Mouse (Mus musculus) hindbrain, embryonic 13.5 days (tissue): ENCODE data around the gene Foxj3. TPM values are rescaled to one million over a fixed set of nuclear protein-coding genes. Genes with fewer than 3 reads are reported as not detected.

Experiments used
- ATAC-seq: fragments of 200-750 bp; cut with Nextera tagmentation; 2 replicates; pipeline ENCODE4 v1.8.0; 2017; ENCODE audit warnings: moderate TSS enrichment; ENCODE audit not compliant: low FRiP score
- H3K27ac ChIP-seq: fragments of 300-500 bp; sonication (generic); 2 replicates; pipeline ENCODE4 v1.5.1; 2015; ENCODE audit warnings: inconsistent platforms, mild to moderate bottlenecking, moderate library complexity
- H3K27me3 ChIP-seq: fragments of 300-500 bp; sonication (generic); 2 replicates; pipeline ENCODE4 v1.6.1; 2015; ENCODE audit warnings: mild to moderate bottlenecking, inconsistent platforms
- H3K36me3 ChIP-seq: fragments of 300-500 bp; sonication (generic); 2 replicates; pipeline ENCODE4 v1.6.1; 2015; ENCODE audit warnings: mild to moderate bottlenecking, inconsistent platforms
- H3K4me1 ChIP-seq: fragments of 300-500 bp; sonication (generic); replicated peaks from 2 replicates; pipeline ENCODE4 v1.6.1; 2015; ENCODE audit warnings: inconsistent platforms
- H3K4me2 ChIP-seq: fragments of 300-500 bp; sonication (generic); 2 replicates; pipeline ENCODE4 v1.6.1; 2015; ENCODE audit warnings: inconsistent platforms, mild to moderate bottlenecking, moderate library complexity
- H3K4me3 ChIP-seq: fragments of 300-500 bp; sonication (generic); 2 replicates; pipeline ENCODE4 v1.5.1; 2015; ENCODE audit warnings: mild to moderate bottlenecking, inconsistent platforms
- H3K9ac ChIP-seq: fragments of 300-500 bp; sonication (generic); 2 replicates; pipeline ENCODE4 v1.6.1; 2015; ENCODE audit warnings: mild to moderate bottlenecking, inconsistent platforms
- H3K9me3 ChIP-seq: fragments of 300-500 bp; sonication (generic); 2 replicates; pipeline ENCODE4 v1.6.1; 2016; ENCODE audit warnings: inconsistent platforms
- WGBS: fragments of 180-500 bp; shearing (Covaris S2); methylation state at CpG from one replicate; pipeline ENCODE4 v1.1.7; 2015; 5-methylcytosine and 5-hydroxymethylcytosine counted together
- polyA plus RNA-seq: library from polyadenylated mRNA; unstranded; fragments of >200 nt; fragmentation: Nextera tagmentation; extraction: Ambion mirVana; gene quantifications from 2 replicates; pipeline ENCODE4 v1.2.1, GENCODE M21; 2015

Gene Foxj3
- polyA plus RNA-seq, 1 experiment from 2014 or later, result 25.4 TPM

- Histone ChIP-seq H3K4me1 (peaks cover 32% of the 10 kb centered on the region), H3K4me3 (no peak overlapping the region), H3K27me3 (0 out of 2 replicates have a peak, but pooled peaks cover 5% of the 10 kb centered on the region), H3K27ac (no peak overlapping the region), H3K9me3 (no peaks in the 10 kb centered on the region), H3K4me2 (no peak overlapping the region), H3K9ac (peak overlapping the region; percentile 49; the same call in 1 of the 2 replicates), H3K36me3 (no peaks in the 10 kb centered on the region)
- ATAC-seq, result no peak
- WGBS, result 47% methylated on average over 7 of the region's 7 CpGs
These were observed 133.4 kb downstream of the Foxj3 start for GRCm38 (mm10) chr4:119670210-119670555.

GRCm38 (mm10) chr4:119670736-119671135 lies 133.9 kb downstream of the Foxj3 start:
- no peak overlapping the region for H3K27ac ChIP-seq
- 83% methylated on average over 6 of the region's 6 CpGs for whole genome bisulfite sequencing

GRCm38 (mm10) chr4:119671164-119671563 lies 134.4 kb downstream of the Foxj3 start:
- ATAC-seq, result no peak
- H3K9me3 ChIP-seq, result no peaks in the 10 kb centered on the region
- H3K4me3 ChIP-seq, result no peak overlapping the region
- H3K4me1 ChIP-seq, result peaks cover 26% of the 10 kb centered on the region
- H3K27ac ChIP-seq, result no peak overlapping the region
- H3K4me2 ChIP-seq, result no peak overlapping the region
- 93% methylated on average over 9 of the region's 9 CpGs for WGBS
- no peaks in the 10 kb centered on the region for H3K36me3 ChIP-seq
- H3K9ac ChIP-seq, result no peak overlapping the region
- H3K27me3 ChIP-seq, result 0 out of 2 replicates have a peak, but pooled peaks cover 5% of the 10 kb centered on the region

More at GRCm38 (mm10) chr4:119670736-119671135, 133.9 kb downstream of the Foxj3 start:
- no peaks in the 10 kb centered on the region for H3K36me3 ChIP-seq
- no peak overlapping the region for H3K4me2 ChIP-seq
- H3K9ac ChIP-seq, result no peak overlapping the region
- H3K9me3 ChIP-seq, result no peaks in the 10 kb centered on the region
- H3K4me1 ChIP-seq, result peaks cover 30% of the 10 kb centered on the region
- 0 out of 2 replicates have a peak, but pooled peaks cover 5% of the 10 kb centered on the region for H3K27me3 ChIP-seq
- no peak for ATAC-seq
- no peak overlapping the region for H3K4me3 ChIP-seq

- Histone ChIP-seq H3K9ac (no peak overlapping the region), H3K4me1 (peaks cover 22% of the 10 kb centered on the region), H3K36me3 (no peaks in the 10 kb centered on the region), H3K4me3 (no peak overlapping the region), H3K9me3 (no peaks in the 10 kb centered on the region), H3K4me2 (no peak overlapping the region), H3K27me3 (0 out of 2 replicates have a peak, but pooled peaks cover 5% of the 10 kb centered on the region), H3K27ac (no peak overlapping the region)
- whole genome bisulfite sequencing, result 44% methylated on average over 5 of the region's 5 CpGs
- no peak for ATAC-seq
These were observed 135.9 kb downstream of the Foxj3 start for GRCm38 (mm10) chr4:119672685-119673084.

Other genes starting within 250 kb of the Foxj3 start
- gene Ybx1, start 242.4 kb upstream of the Foxj3 start, polyA plus RNA-seq, result 817 and 857 TPM in 2 replicates
- gene Ppih, start 216.5 kb upstream of the Foxj3 start, polyA plus RNA-seq, result 60.2 and 63.4 TPM in 2 replicates
- 18.4 and 20.2 TPM in 2 replicates for gene Ccdc30, start 121.5 kb upstream of the Foxj3 start, polyA plus RNA-seq
- 21.5 and 21.8 TPM in 2 replicates for gene Ppcs, start 114.6 kb upstream of the Foxj3 start, polyA plus RNA-seq
- gene Zmynd12, start 114.2 kb upstream of the Foxj3 start, polyA plus RNA-seq, result 0.40 and 0.44 TPM in 2 replicates
- gene Rimkla, start 44.4 kb upstream of the Foxj3 start, polyA plus RNA-seq, result 19.9 and 21.0 TPM in 2 replicates
- 5.5 and 8.0 TPM in 2 replicates for gene Frg2f1, start 2.5 kb downstream of the Foxj3 start, polyA plus RNA-seq
- gene Guca2a, start 100.7 kb downstream of the Foxj3 start, polyA plus RNA-seq, result not detected in 2 replicates
- gene Guca2b, start 122.0 kb downstream of the Foxj3 start, polyA plus RNA-seq, result not detected in 2 replicates
- 9.1 and 12.8 TPM in 2 replicates for gene Hivep3, start 196.8 kb downstream of the Foxj3 start, polyA plus RNA-seq